In genomic region chr17:35002153-35002865, GRCm38 (mm10) we compare ENCODE assay signal across 10 mouse cellular contexts. TPM values are rescaled to one million over a fixed set of nuclear protein-coding genes. Genes with fewer than 3 reads are reported as not detected.
DNase-seq lines count a peak whose midpoint lies in the region; ATAC-seq lines count a peak whose summit lies in the region.
"Had no signal": no experiment of that assay in that cellular context is flagged by ENCODE, and none has a peak within 500 bp of the region (broad histone marks: within the 10 kb centered on the region; RNA-seq: fewer than 3 reads in every experiment).

No protein-coding gene starts in this region.

- intact Hi-C loops in gastrocnemius, postnatal 14 days (cut with DNase I; ENCODE audit: low total_unique reads), result no loop called here

- no peak for ATAC-seq in embryonic facial prominence, embryonic 11.5 days (replicated peaks; ENCODE audit: insufficient number of reproducible peaks, low FRiP score, low TSS enrichment, low read depth)
- ATAC-seq in intestine, embryonic 15.5 days, result no peak
- no peak for ATAC-seq in neural tube, embryonic 12.5 days (ENCODE audit: low FRiP score, low read depth)

- H3K4me3 ChIP-seq in embryonic facial prominence, embryonic 11.5 days (ENCODE audit: low read depth, low read length), result peak overlapping the region; percentile 89
- peak overlapping the region; percentile 80 for H3K4me3 ChIP-seq in intestine, embryonic 15.5 days (replicated peaks)
- peak overlapping the region; percentile 95 for H3K4me3 ChIP-seq in neural tube, embryonic 12.5 days

- WGBS in embryonic facial prominence, embryonic 11.5 days, result 10% methylated on average over 12 of the region's 12 CpGs
- WGBS in intestine, embryonic 15.5 days, result 8% methylated on average over 12 of the region's 12 CpGs
- 11% methylated on average over 12 of the region's 12 CpGs for WGBS in neural tube, embryonic 12.5 days

- DNase-seq in cerebellum, postnatal 10 days, result peak; percentile 22 to 42
- no peak for DNase-seq in cerebellum, postnatal 4 days (ENCODE audit: low spot score in 2 of 2)
- DNase-seq in 3134 (ENCODE audit: extremely low read depth, insufficient read length, low spot score), result peak; percentile 46
- DNase-seq in embryonic facial prominence, embryonic 11.5 days (ENCODE audit: low spot score), result no peak
- no peak for DNase-seq in layer of hippocampus, adult 11-12 months (ENCODE audit: low spot score)
- DNase-seq in gastrocnemius, postnatal 14 days, result no peak

- no peaks in the 10 kb centered on the region for H3K9me3 ChIP-seq in embryonic facial prominence, embryonic 11.5 days (replicated peaks; ENCODE audit: control insufficient read depth, low read length)
- H3K9me3 ChIP-seq in intestine, embryonic 15.5 days, result no peaks in the 10 kb centered on the region
- H3K9me3 ChIP-seq in neural tube, embryonic 12.5 days, result no peaks in the 10 kb centered on the region

- H3K4me2 ChIP-seq in embryonic facial prominence, embryonic 11.5 days (ENCODE audit: low read depth, low read length), result peak overlapping the region; percentile 98
- H3K4me2 ChIP-seq in intestine, embryonic 15.5 days (replicated peaks), result peak overlapping the region; percentile 93
- H3K4me2 ChIP-seq in neural tube, embryonic 12.5 days (replicated peaks), result peak overlapping the region; percentile 97

- peak overlapping the region; percentile 98 for H3K9ac ChIP-seq in embryonic facial prominence, embryonic 11.5 days (replicated peaks; ENCODE audit: low read length)
- peak overlapping the region; percentile 98 for H3K9ac ChIP-seq in intestine, embryonic 15.5 days
- peak overlapping the region; percentile 96 for H3K9ac ChIP-seq in neural tube, embryonic 12.5 days

- peaks cover 3% of the 10 kb centered on the region; the same call in 1 of the 2 replicates for H3K4me1 ChIP-seq in embryonic facial prominence, embryonic 11.5 days (ENCODE audit: control insufficient read depth, insufficient read depth, low read length)
- peaks cover 41% of the 10 kb centered on the region for H3K4me1 ChIP-seq in intestine, embryonic 15.5 days (replicated peaks)
- peaks cover 29% of the 10 kb centered on the region for H3K4me1 ChIP-seq in neural tube, embryonic 12.5 days

- peak overlapping the region; percentile 56; the same call in 1 of the 2 replicates for H3K27ac ChIP-seq in embryonic facial prominence, embryonic 11.5 days (replicated peaks; ENCODE audit: low read depth, low read length)
- peak overlapping the region; percentile 98 for H3K27ac ChIP-seq in intestine, embryonic 15.5 days
- H3K27ac ChIP-seq in neural tube, embryonic 12.5 days, result no peak overlapping the region

- H3K36me3 ChIP-seq in embryonic facial prominence, embryonic 11.5 days (replicated peaks; ENCODE audit: control insufficient read depth, insufficient read depth, low read depth, low read length), result peaks cover 7% of the 10 kb centered on the region; the same call in 1 of the 2 replicates
- peaks cover 30% of the 10 kb centered on the region for H3K36me3 ChIP-seq in intestine, embryonic 15.5 days
- peaks cover 42% of the 10 kb centered on the region for H3K36me3 ChIP-seq in neural tube, embryonic 12.5 days

- H3K27me3 ChIP-seq in embryonic facial prominence, embryonic 11.5 days (ENCODE audit: control insufficient read depth, insufficient read depth, low read length), result no peaks in the 10 kb centered on the region
- no peaks in the 10 kb centered on the region for H3K27me3 ChIP-seq in intestine, embryonic 15.5 days (replicated peaks)
- H3K27me3 ChIP-seq in neural tube, embryonic 12.5 days (replicated peaks), result no peaks in the 10 kb centered on the region
- H3K27me3 ChIP-seq: Patski had no signal

RNA-seq across cellular contexts. Expression of gene Vars, which starts 1.5 kb away (rescaled TPM):
- 73.9 and 85.2 TPM in 2 replicates for polyA plus RNA-seq in embryonic facial prominence, embryonic 11.5 days (2014; fragmentation: Nextera tagmentation; extraction: Ambion mirVana)
- polyA plus RNA-seq in intestine, embryonic 15.5 days (2015; fragmentation: Nextera tagmentation; extraction: Ambion mirVana), result 117 and 141 TPM in 2 replicates
- polyA plus RNA-seq in neural tube, embryonic 12.5 days (2016; fragmentation: Nextera tagmentation; extraction: Ambion mirVana), result 118 and 119 TPM in 2 replicates
- 10 to 100 TPM; 26.8 to 29.2 TPM for total RNA-seq in gastrocnemius, postnatal 14 days (2021)

RNA-seq across cellular contexts. Expression of gene Vwa7, which starts 14.1 kb away (rescaled TPM):
- polyA plus RNA-seq in embryonic facial prominence, embryonic 11.5 days (2014; fragmentation: Nextera tagmentation; extraction: Ambion mirVana), result 0.10 and 0.17 TPM in 2 replicates
- polyA plus RNA-seq in intestine, embryonic 15.5 days (2015; fragmentation: Nextera tagmentation; extraction: Ambion mirVana), result 0.21 and 0.35 TPM in 2 replicates
- 0.06 and 0.15 TPM in 2 replicates for polyA plus RNA-seq in neural tube, embryonic 12.5 days (2016; fragmentation: Nextera tagmentation; extraction: Ambion mirVana)
- total RNA-seq in gastrocnemius, postnatal 14 days (2021), result 1 to 10 TPM; 3.7 to 3.9 TPM

RNA-seq across cellular contexts. Expression of gene Lsm2, which starts 20.6 kb away (rescaled TPM):
- 219 and 241 TPM in 2 replicates for polyA plus RNA-seq in embryonic facial prominence, embryonic 11.5 days (2014; fragmentation: Nextera tagmentation; extraction: Ambion mirVana)
- 187 and 190 TPM in 2 replicates for polyA plus RNA-seq in intestine, embryonic 15.5 days (2015; fragmentation: Nextera tagmentation; extraction: Ambion mirVana)
- 150 and 158 TPM in 2 replicates for polyA plus RNA-seq in neural tube, embryonic 12.5 days (2016; fragmentation: Nextera tagmentation; extraction: Ambion mirVana)
- 10 to 100 TPM; 19.5 to 20.1 TPM for total RNA-seq in gastrocnemius, postnatal 14 days (2021)

RNA-seq across cellular contexts. Expression of gene Sapcd1, which starts 25.5 kb away (rescaled TPM):
- 3.5 and 7.5 TPM in 2 replicates for polyA plus RNA-seq in embryonic facial prominence, embryonic 11.5 days (2014; fragmentation: Nextera tagmentation; extraction: Ambion mirVana)
- 11.4 and 13.5 TPM in 2 replicates for polyA plus RNA-seq in intestine, embryonic 15.5 days (2015; fragmentation: Nextera tagmentation; extraction: Ambion mirVana)
- polyA plus RNA-seq in neural tube, embryonic 12.5 days (2016; fragmentation: Nextera tagmentation; extraction: Ambion mirVana), result 3.8 and 5.0 TPM in 2 replicates
- 1 to 10 TPM in 1 of 2 experiments, under 1 TPM in 1; 0.38 to 1.5 TPM for total RNA-seq in gastrocnemius, postnatal 14 days (2021)

RNA-seq across cellular contexts. Expression of gene Hspa1l, which starts 29.8 kb away (rescaled TPM):
- polyA plus RNA-seq in embryonic facial prominence, embryonic 11.5 days (2014; fragmentation: Nextera tagmentation; extraction: Ambion mirVana), result 1.5 and 2.0 TPM in 2 replicates
- polyA plus RNA-seq in intestine, embryonic 15.5 days (2015; fragmentation: Nextera tagmentation; extraction: Ambion mirVana), result 0.16 and 0.78 TPM in 2 replicates
- 1.4 and 2.3 TPM in 2 replicates for polyA plus RNA-seq in neural tube, embryonic 12.5 days (2016; fragmentation: Nextera tagmentation; extraction: Ambion mirVana)
- total RNA-seq in gastrocnemius, postnatal 14 days (2021), result 10 to 100 TPM; 11.6 to 14.8 TPM
- total RNA-seq: neutrophil, adult 5-6 weeks had no signal

Comparison
In these comparisons a context has a peak if more than half of its experiments do, and no peak if none do; other contexts are left out.
1. DNase-seq: peak in cerebellum, postnatal 10 days (2 of 2) and 3134 (single experiment); none in cerebellum, postnatal 4 days (0 of 2), embryonic facial prominence, embryonic 11.5 days (single experiment), layer of hippocampus, adult 11-12 months (single experiment) and gastrocnemius, postnatal 14 days (single experiment).
2. Peak in every context shown above with its lines, with median percentiles within 50 percentile points of each other: H3K4me2 ChIP-seq, H3K4me3 ChIP-seq and H3K9ac ChIP-seq.